Mouse (Mus musculus) CD4-positive helper T cell, adult 2 months (primary cell): ENCODE measurements around the gene Nutf2.

Experiments
- DNase-seq: peaks from one replicate; pipeline ENCODE4 v3.0.0-alpha.2; 2012; ENCODE audit warnings: low read depth, missing footprints, low spot score

Nutf2 gene

GRCm38 (mm10) chr8:105854715-105855216 lies 5.6 kb upstream of the Nutf2 start, which contains the start of gene Thap11:
TSS of gene Thap11 (plus strand) at chr8:105855132.
- DNase-seq: peak; percentile 94

- no peak for DNase-seq
Observed at GRCm38 (mm10) chr8:105855248-105856167, 4.9 kb upstream of the Nutf2 start.

- no peak for DNase-seq
Observed at GRCm38 (mm10) chr8:105856168-105856835, 4.1 kb upstream of the Nutf2 start.

GRCm38 (mm10) chr8:105858495-105858894 lies 1.9 kb upstream of the Nutf2 start:
- DNase-seq: no peak

- DNase-seq: peak; percentile 24
Observed at GRCm38 (mm10) chr8:105859314-105859713, 1.1 kb upstream of the Nutf2 start.

GRCm38 (mm10) chr8:105861951-105862350 lies 1.6 kb downstream of the Nutf2 start:
- no peak for DNase-seq

- DNase-seq: peak; percentile 25
Observed at GRCm38 (mm10) chr8:105866364-105867029, 6.1 kb downstream of the Nutf2 start.

- DNase-seq: no peak
Observed at GRCm38 (mm10) chr8:105874301-105874700, 13.9 kb downstream of the Nutf2 start.

- DNase-seq: peak; percentile 89
Observed at GRCm38 (mm10) chr8:105880754-105881520, 20.6 kb downstream of the Nutf2 start, which contains the start of gene Edc4. TSS of gene Edc4 (plus strand) at chr8:105880881.

GRCm38 (mm10) chr8:105889756-105890465 lies 29.5 kb downstream of the Nutf2 start:
- DNase-seq: no peak

- DNase-seq: no peak
Observed at GRCm38 (mm10) chr8:105890870-105891269, 30.5 kb downstream of the Nutf2 start.

- DNase-seq: peak; percentile 35
Observed at GRCm38 (mm10) chr8:105892432-105892831, 32.1 kb downstream of the Nutf2 start.

GRCm38 (mm10) chr8:105893339-105893738 lies 33.0 kb downstream of the Nutf2 start, which contains the start of gene Nrn1l:
TSS of gene Nrn1l (plus strand) at chr8:105893567.
- DNase-seq: peak; percentile 14

GRCm38 (mm10) chr8:105897801-105898480 lies 37.6 kb downstream of the Nutf2 start:
- DNase-seq: no peak

GRCm38 (mm10) chr8:105900180-105900940 lies 40.0 kb downstream of the Nutf2 start, which contains the start of gene Pskh1:
TSS of gene Pskh1 (plus strand) at chr8:105900441.
- peak; percentile 97 for DNase-seq

- DNase-seq: peak; percentile 76
Observed at GRCm38 (mm10) chr8:105900941-105901616, 40.7 kb downstream of the Nutf2 start.

GRCm38 (mm10) chr8:105919390-105919789 lies 59.0 kb downstream of the Nutf2 start:
- peak; percentile 43 for DNase-seq

- no peak for DNase-seq
Observed at GRCm38 (mm10) chr8:105925123-105925522, 64.7 kb downstream of the Nutf2 start.
